Mouse (Mus musculus) stomach, postnatal 0 days (tissue): ENCODE data around the gene Tat.

ENCODE experiments used
- CTCF ChIP-seq: IDR thresholded peaks from 2 replicates; pipeline ENCODE4 v1.5.1; 2016; ENCODE audit warnings: antibody characterized with exemption, low read depth, mild to moderate bottlenecking, moderate library complexity
- EP300 ChIP-seq: optimal IDR thresholded peaks from 2 replicates; pipeline ENCODE3; 2016; ENCODE audit warnings: antibody characterized with exemption

- TF ChIP-seq CTCF = no peak
- TF ChIP-seq EP300 = no peak
These were observed 38.1 kb upstream of the Tat start for GRCm38 (mm10) chr8:109952171-109952570.
